Mouse (Mus musculus) heart, embryonic 16.5 days (tissue): ENCODE results near the gene Sfmbt1. TPM values are rescaled to one million over a fixed set of nuclear protein-coding genes. Genes with fewer than 3 reads are reported as not detected.

Source experiments
- ATAC-seq: fragments of 200-750 bp; cut with Nextera tagmentation; replicated peaks from 2 replicates; pipeline ENCODE4 v1.8.0; 2017; ENCODE audit warnings: moderate number of reproducible peaks; ENCODE audit not compliant: insufficient read depth, low FRiP score; ENCODE audit errors: extremely low read depth
- H3K27ac ChIP-seq: fragments of 300-500 bp; sonication (generic); 2 replicates; pipeline ENCODE4 v1.5.1; 2014; ENCODE audit warnings: mild to moderate bottlenecking, low read length, control low read depth, moderate library complexity
- H3K27me3 ChIP-seq: fragments of 300-500 bp; sonication (generic); 2 replicates; pipeline ENCODE4 v1.6.1; 2014; ENCODE audit warnings: low read length, mixed read lengths; ENCODE audit not compliant: control insufficient read depth, insufficient read depth
- H3K36me3 ChIP-seq: fragments of 300-500 bp; sonication (generic); 2 replicates; pipeline ENCODE4 v1.6.1; 2014; ENCODE audit not compliant: control insufficient read depth, insufficient read depth
- H3K4me1 ChIP-seq: fragments of 300-500 bp; sonication (generic); 2 replicates; pipeline ENCODE4 v1.6.1; 2014; ENCODE audit warnings: low read length, mixed read lengths; ENCODE audit not compliant: control insufficient read depth, insufficient read depth
- H3K4me2 ChIP-seq: fragments of 300-500 bp; sonication (generic); 2 replicates; pipeline ENCODE4 v1.6.1; 2014; ENCODE audit warnings: low read depth, mild to moderate bottlenecking, control low read depth, low read length
- H3K4me3 ChIP-seq: fragments of 300-500 bp; sonication (generic); 2 replicates; pipeline ENCODE4 v1.5.1; 2014; ENCODE audit warnings: mild to moderate bottlenecking, control low read depth, low read length
- H3K9ac ChIP-seq: fragments of 300-500 bp; sonication (generic); 2 replicates; pipeline ENCODE4 v1.6.1; 2014; ENCODE audit warnings: low read length, control low read depth
- H3K9me3 ChIP-seq: fragments of 300-500 bp; sonication (generic); replicated peaks from 2 replicates; pipeline ENCODE4 v1.6.1; 2016; ENCODE audit warnings: low read length; ENCODE audit not compliant: control insufficient read depth
- WGBS: fragments of 180-500 bp; shearing (Covaris S2); extraction: QIAGEN DNeasy Blood & Tissue Kit; methylation state at CpG from one replicate; pipeline ENCODE4 v1.1.7; 2014; 5-methylcytosine and 5-hydroxymethylcytosine counted together
- polyA plus RNA-seq: library from polyadenylated mRNA; unstranded; fragments of >200 nt; fragmentation: Nextera tagmentation; extraction: Ambion mirVana; gene quantifications from 2 replicates; pipeline ENCODE4 v1.2.1, GENCODE M21; 2015

Gene Sfmbt1
- polyA plus RNA-seq, 1 experiment from 2014 or later: 9.2 TPM

- ATAC-seq: no peak
- Histone ChIP-seq H3K27ac (no peak overlapping the region), H3K4me1 (no peaks in the 10 kb centered on the region), H3K36me3 (no peaks in the 10 kb centered on the region), H3K27me3 (no peaks in the 10 kb centered on the region), H3K4me2 (no peak overlapping the region), H3K9ac (no peak overlapping the region), H3K4me3 (no peak overlapping the region), H3K9me3 (no peaks in the 10 kb centered on the region)
- 91% methylated on average over 5 of the region's 5 CpGs for WGBS
Measured at GRCm38 (mm10) chr14:30734665-30735064, 20.0 kb downstream of the Sfmbt1 start.

GRCm38 (mm10) chr14:30735810-30736209 lies 21.2 kb downstream of the Sfmbt1 start:
- Histone ChIP-seq H3K9me3 (no peaks in the 10 kb centered on the region), H3K27ac (no peak overlapping the region), H3K27me3 (no peaks in the 10 kb centered on the region), H3K4me1 (no peaks in the 10 kb centered on the region), H3K4me2 (no peak overlapping the region), H3K4me3 (no peak overlapping the region), H3K36me3 (no peaks in the 10 kb centered on the region), H3K9ac (no peak overlapping the region)
- 68% methylated on average over 3 of the region's 3 CpGs for WGBS
- no peak for ATAC-seq

- no peaks in the 10 kb centered on the region for H3K9me3 ChIP-seq
- no peak overlapping the region for H3K9ac ChIP-seq
- no peaks in the 10 kb centered on the region for H3K4me1 ChIP-seq
- no peaks in the 10 kb centered on the region for H3K36me3 ChIP-seq
- no peak overlapping the region for H3K27ac ChIP-seq
- H3K4me3 ChIP-seq: no peak overlapping the region
- ATAC-seq: no peak
- no peaks in the 10 kb centered on the region for H3K27me3 ChIP-seq
- H3K4me2 ChIP-seq: no peak overlapping the region
- 83% methylated on average over 1 of the region's 1 CpGs for WGBS
Measured at GRCm38 (mm10) chr14:30736413-30736812, 21.8 kb downstream of the Sfmbt1 start.

DNA sequence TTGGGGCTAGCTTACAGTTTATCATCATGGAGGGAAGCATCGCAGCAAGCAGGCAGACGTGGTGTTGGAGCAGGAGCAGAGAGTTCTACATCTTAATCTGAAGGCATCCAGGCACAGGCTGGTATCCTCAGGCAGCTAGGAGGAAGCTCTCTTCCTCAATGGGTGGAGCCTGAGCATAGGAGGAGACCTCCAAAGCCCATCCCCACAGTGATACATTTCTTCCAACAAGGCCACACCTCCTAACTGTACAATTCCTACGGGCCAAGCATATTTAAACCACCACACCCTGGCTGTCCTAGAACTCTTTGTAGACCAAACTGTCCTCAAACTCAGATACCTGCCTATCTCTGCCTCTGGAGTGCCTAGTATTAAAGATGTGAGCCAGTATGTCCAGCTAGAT lies 29.2 kb downstream of the Sfmbt1 start:
- no peaks in the 10 kb centered on the region for H3K4me1 ChIP-seq
- no peaks in the 10 kb centered on the region for H3K27me3 ChIP-seq
- H3K4me2 ChIP-seq: no peak overlapping the region
- no peak overlapping the region for H3K9ac ChIP-seq
- no peaks in the 10 kb centered on the region for H3K9me3 ChIP-seq
- H3K4me3 ChIP-seq: no peak overlapping the region
- WGBS: 68% methylated on average over 3 of the region's 3 CpGs
- no peaks in the 10 kb centered on the region for H3K36me3 ChIP-seq
- ATAC-seq: no peak
- H3K27ac ChIP-seq: no peak overlapping the region

- ATAC-seq: no peak
- H3K9ac ChIP-seq: no peak overlapping the region
- 84% methylated on average over 1 of the region's 1 CpGs for WGBS
- no peak overlapping the region for H3K4me2 ChIP-seq
- no peak overlapping the region for H3K4me3 ChIP-seq
- H3K9me3 ChIP-seq: no peaks in the 10 kb centered on the region
- H3K4me1 ChIP-seq: no peaks in the 10 kb centered on the region
- no peaks in the 10 kb centered on the region for H3K36me3 ChIP-seq
- no peaks in the 10 kb centered on the region for H3K27me3 ChIP-seq
- no peak overlapping the region for H3K27ac ChIP-seq
Measured at GRCm38 (mm10) chr14:30746160-30746559, 31.5 kb downstream of the Sfmbt1 start.

DNA sequence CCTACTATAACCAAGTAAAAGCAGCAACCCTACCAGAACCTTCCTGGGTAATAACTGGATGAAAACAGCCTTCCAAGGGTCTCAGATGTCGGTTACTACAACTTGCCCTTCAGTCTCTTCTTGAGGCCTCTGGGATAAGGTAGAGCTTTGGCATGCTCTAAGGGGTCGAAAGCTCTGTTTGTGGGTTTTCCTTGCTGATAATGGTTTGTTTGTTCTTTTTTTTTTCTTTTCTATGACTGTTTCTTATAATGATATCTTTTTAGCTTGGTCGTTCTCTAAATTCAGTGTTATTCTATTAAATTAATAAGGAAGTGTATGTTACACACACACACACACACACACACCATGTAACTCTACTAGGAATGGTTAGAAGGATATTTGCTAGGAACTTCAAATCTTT lies 42.6 kb downstream of the Sfmbt1 start:
- WGBS: 83% methylated on average over 3 of the region's 3 CpGs

GRCm38 (mm10) chr14:30761211-30761610 lies 46.6 kb downstream of the Sfmbt1 start:
- Histone ChIP-seq H3K36me3 (0 out of 2 replicates have a peak, but pooled peaks cover 2% of the 10 kb centered on the region), H3K4me1 (no peaks in the 10 kb centered on the region), H3K4me2 (no peak overlapping the region), H3K27me3 (no peaks in the 10 kb centered on the region), H3K9ac (no peak overlapping the region), H3K9me3 (no peaks in the 10 kb centered on the region), H3K27ac (no peak overlapping the region), H3K4me3 (no peak overlapping the region)
- ATAC-seq: no peak
- 87% methylated on average over 1 of the region's 1 CpGs for WGBS

More for the DNA sequence above, 42.6 kb downstream of the Sfmbt1 start:
- Histone ChIP-seq H3K27me3 (no peaks in the 10 kb centered on the region), H3K36me3 (no peaks in the 10 kb centered on the region), H3K9me3 (no peaks in the 10 kb centered on the region), H3K4me3 (no peak overlapping the region), H3K9ac (no peak overlapping the region), H3K27ac (no peak overlapping the region), H3K4me1 (no peaks in the 10 kb centered on the region), H3K4me2 (no peak overlapping the region)
- ATAC-seq: no peak

- ATAC-seq: no peak
- Histone ChIP-seq H3K27me3 (no peaks in the 10 kb centered on the region), H3K9ac (no peak overlapping the region), H3K4me3 (no peak overlapping the region), H3K9me3 (no peaks in the 10 kb centered on the region), H3K4me1 (no peaks in the 10 kb centered on the region), H3K27ac (no peak overlapping the region), H3K36me3 (0 out of 2 replicates have a peak, but pooled peaks cover 2% of the 10 kb centered on the region), H3K4me2 (no peak overlapping the region)
- WGBS: 85% methylated on average over 7 of the region's 7 CpGs
Measured at GRCm38 (mm10) chr14:30762131-30762903, 47.7 kb downstream of the Sfmbt1 start.

DNA sequence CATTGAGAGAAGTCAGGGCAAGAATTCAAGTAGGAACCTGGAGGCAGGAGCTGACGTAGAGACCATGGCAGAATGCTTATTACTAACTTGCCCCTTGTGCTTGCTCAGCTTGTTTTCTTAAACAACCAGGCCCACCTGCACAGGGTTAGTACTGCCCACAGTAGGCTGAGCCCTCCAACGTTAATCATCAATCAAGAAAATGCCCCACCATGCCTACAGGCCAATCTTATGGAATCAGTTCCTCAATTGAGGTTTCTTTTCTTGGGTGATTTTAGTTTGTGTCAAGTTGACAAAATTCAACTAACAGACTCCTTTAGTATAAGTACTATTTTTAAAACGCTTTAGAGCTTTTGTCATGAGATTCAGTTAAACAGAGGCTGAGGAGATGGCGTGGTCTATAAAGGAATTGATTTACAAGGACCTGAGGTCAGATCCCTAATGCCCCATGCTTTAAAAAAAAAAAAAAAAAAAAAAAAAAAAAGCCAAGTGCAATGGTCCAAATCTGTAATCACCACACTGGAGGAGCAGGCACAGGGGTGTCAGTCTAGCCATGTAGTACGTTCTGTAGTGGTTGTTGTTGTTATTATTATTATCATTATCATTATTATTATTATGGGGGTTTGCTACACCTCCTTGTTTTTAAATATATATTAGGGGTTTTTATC lies 48.4 kb downstream of the Sfmbt1 start:
- no peaks in the 10 kb centered on the region for H3K27me3 ChIP-seq
- no peak for ATAC-seq
- H3K4me2 ChIP-seq: no peak overlapping the region
- H3K9me3 ChIP-seq: no peaks in the 10 kb centered on the region
- no peaks in the 10 kb centered on the region for H3K4me1 ChIP-seq
- H3K9ac ChIP-seq: no peak overlapping the region
- H3K4me3 ChIP-seq: no peak overlapping the region
- H3K27ac ChIP-seq: no peak overlapping the region
- 80% methylated on average over 5 of the region's 5 CpGs for WGBS
- peaks cover 5% of the 10 kb centered on the region; the same call in 1 of the 2 replicates for H3K36me3 ChIP-seq
